Mouse (Mus musculus) brain, embryonic 14.5 days (tissue): ENCODE measurements at regions not wholly inside any gene's neighbourhood (a gene's known extent, or its start where the extent isn't known, plus 50 kb on each side); places are given as distances from the start of the nearest gene placed in this dataset.

Experiments
- DNase-seq: peaks from one replicate; pipeline ENCODE4 v3.0.0-alpha.2; 2011; ENCODE audit warnings: low read depth
- CTCF ChIP-seq: fragments of 200-500 bp; IDR thresholded peaks from 2 replicates; pipeline ENCODE4 v1.5.1; 2012; ENCODE audit warnings: inconsistent platforms, mild to moderate bottlenecking, moderate library complexity, borderline replicate concordance; ENCODE audit not compliant: insufficient read depth, insufficient read length; ENCODE audit errors: extremely low read depth
- POLR2A ChIP-seq: fragments of 200-500 bp; IDR thresholded peaks from 2 replicates; pipeline ENCODE4 v1.6.1; 2012; ENCODE audit warnings: mild to moderate bottlenecking, inconsistent platforms, borderline replicate concordance; ENCODE audit not compliant: poor library complexity, insufficient read depth, insufficient read length, severe bottlenecking; ENCODE audit errors: extremely low read depth

GRCm38 (mm10) chr11:112083019-112083418, 699.0 kb upstream of the Sox9 start:
- DNase-seq, result peak; percentile 16
- TF ChIP-seq POLR2A, result no peak
- no peak for TF ChIP-seq CTCF

DNA sequence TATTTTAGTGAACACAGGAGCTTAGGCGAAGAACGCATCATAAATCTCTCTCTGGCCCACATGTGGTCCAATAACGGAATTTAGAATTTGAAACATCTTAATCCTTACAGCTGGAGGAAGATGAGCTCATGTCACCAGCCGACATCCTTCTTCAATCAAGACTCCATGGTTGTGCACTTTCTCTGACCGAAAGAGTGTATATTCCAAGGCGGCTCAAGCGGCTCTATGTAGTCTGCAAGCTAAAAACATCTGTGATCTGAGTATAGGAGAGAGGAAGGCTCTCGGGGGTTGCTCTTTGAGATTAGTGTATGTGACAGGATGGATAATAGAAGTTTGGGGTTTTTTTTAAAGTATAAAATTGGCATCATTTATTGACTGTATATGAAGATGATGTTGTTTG, 689.9 kb upstream of the Sox9 start:
- TF ChIP-seq CTCF (no peak), POLR2A (no peak)

DNA sequence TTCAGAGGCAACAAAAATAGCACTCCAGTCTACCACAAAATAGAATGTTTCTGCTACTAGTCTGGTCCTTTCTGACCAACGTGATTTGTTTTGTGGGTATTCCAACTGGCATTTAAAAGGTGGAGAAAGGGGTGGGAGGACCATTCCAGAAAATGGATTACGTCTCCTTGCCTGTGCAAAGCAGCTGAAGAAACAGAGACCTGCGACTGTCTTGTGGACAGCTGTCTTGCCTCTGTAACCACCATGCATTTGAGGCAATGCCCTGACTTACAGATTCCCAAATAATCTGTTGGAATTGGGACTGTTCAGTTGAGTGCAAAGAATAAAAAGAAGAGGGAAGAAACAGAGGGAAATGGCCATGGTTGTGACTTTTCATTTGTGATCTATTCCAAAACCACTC, 687.0 kb upstream of the Sox9 start:
- TF ChIP-seq CTCF (no peak), POLR2A (no peak)
- no peak for DNase-seq

More for the DNA sequence above, 689.9 kb upstream of the Sox9 start:
- no peak for DNase-seq

DNA sequence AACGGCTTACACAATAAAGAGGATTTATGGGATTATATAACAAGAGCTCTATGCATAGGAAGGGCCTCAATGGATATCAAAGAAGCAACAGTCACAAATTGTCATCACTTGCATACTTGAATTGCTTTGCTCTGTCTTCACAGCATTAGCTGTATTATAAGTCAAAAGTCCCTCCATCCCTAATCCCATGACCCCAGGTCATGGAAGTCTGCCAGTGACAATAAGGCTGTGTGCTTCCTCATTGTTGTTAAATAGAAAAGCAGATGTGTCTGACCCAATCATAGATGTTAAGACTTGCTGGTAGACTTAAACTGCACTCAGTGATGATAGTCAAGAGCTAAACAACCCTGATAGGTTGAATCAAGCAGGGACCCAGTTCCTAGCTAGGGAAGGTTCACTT, 683.9 kb upstream of the Sox9 start:
- TF ChIP-seq CTCF, result no peak
- no peak for TF ChIP-seq POLR2A
- DNase-seq, result no peak

- DNase-seq, result peak; percentile 27
- peak; percentile 44; the same call in 1 of the 2 replicates for TF ChIP-seq CTCF
- TF ChIP-seq POLR2A, result no peak
These were observed 678.8 kb upstream of the Sox9 start for GRCm38 (mm10) chr11:112103252-112103651.

GRCm38 (mm10) chr11:112106891-112107290, 675.1 kb upstream of the Sox9 start:
- TF ChIP-seq CTCF (no peak), POLR2A (no peak)
- DNase-seq, result no peak

DNA sequence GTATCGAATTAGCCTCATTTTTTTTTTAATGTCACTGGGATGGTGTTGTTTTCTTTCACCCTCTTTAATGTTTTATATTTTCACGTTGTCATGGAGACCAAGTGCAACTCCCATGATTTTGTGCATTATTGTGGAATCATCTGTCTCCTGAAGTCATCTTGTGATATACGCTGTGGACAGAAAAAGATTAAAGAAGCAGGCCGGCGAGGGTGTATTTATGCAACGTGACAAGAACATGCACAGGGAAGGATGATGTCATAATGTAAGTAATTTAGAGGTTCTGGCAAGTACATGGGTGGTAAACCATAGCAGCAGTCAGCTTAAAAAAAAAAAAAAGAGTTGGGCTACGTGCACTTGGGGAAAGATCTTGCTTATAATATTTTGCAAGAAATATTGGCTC, 674.7 kb upstream of the Sox9 start:
- TF ChIP-seq POLR2A (no peak), CTCF (no peak)
- DNase-seq, result peak; percentile 18

DNA sequence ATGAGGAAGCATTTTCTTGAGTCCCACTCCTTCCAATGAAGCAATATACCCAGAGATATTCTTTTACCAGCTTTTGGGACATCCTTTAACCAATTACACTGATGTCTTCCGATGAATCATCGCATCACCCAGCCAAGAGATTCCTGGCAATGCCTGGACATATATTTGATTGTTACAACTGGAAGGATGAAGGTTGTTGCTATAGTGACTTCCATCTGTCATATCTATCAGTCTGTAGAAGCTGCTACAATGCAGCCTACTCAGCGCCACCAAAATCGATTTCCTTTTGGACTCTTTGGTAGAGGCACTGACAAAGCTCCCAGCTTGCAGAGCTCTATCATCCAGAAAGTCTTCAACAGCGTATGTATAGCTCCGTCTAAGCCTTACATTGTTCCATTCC, 661.0 kb upstream of the Sox9 start:
- DNase-seq, result peak; percentile 18
- no peak for TF ChIP-seq CTCF
- TF ChIP-seq POLR2A, result no peak

GRCm38 (mm10) chr11:112121831-112122230, 660.2 kb upstream of the Sox9 start:
- peak; percentile 85 for DNase-seq

DNA sequence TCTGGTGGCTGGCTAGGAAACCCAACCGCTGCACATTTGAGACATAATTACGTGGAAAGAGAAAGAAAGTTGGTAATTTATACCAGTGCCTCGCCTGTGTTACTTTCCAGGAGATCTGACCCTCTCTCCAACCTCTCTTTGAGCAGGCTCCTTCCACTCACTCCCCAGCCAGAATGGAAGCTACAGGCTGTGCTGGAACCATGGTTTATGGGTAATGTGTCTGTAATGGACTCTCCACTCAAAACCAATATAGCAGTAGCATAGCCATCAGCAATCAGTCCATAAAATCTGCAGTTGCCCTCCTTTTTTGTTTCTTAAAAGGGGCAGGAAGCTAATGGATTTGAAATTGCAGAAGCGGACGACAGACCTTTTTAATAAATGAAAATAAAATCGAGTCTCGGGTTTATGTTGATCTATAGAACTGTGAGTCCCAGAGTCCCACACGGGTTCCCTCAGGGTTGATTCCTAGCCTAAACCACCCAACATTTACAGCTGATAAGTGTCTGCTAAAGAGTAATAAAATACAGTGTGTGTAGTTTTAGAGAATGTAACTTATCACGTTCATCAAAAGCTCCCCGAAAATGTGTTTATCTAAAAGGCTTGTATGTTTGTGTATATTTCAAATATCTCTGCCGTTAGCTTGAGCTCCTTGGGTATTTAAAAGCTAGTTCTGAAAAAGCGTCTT, 656.6 kb upstream of the Sox9 start:
- no peak for DNase-seq
- TF ChIP-seq POLR2A (no peak), CTCF (no peak)

More at GRCm38 (mm10) chr11:112121831-112122230, 660.2 kb upstream of the Sox9 start:
- TF ChIP-seq POLR2A (no peak), CTCF (no peak)

- no peak for DNase-seq
- TF ChIP-seq POLR2A (no peak), CTCF (no peak)
These were observed 651.9 kb upstream of the Sox9 start for GRCm38 (mm10) chr11:112130090-112130489.

DNA sequence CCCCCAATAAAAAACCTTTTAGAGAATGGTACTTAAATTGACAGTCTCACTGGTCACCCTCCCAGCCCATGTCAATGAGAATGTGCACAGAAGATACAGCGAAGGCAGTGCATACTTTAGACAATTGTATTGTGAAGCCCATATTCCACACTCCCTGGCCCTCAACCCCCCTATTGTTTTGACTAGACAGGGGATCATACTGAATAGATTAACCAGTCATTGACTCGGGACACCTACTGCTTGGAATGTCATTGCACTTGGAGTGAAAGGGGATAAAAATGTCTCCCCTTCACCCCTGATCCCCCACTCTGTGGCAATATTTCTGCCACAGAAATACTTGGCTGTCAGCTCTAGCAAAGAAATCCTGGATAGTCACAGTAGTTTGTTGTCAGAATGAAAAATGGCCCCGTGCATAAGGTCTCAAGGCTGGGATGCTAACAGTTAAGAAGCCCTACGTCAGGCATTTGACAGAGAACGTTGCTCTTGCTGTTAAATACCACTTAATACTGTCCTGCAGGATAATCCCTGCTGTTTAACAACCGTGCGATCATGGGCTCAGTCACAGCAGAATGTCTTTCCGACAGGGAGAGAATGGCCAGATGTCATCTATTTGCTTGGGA, 644.5 kb upstream of the Sox9 start:
- peak; percentile 65 for DNase-seq

More for the DNA sequence above, 644.5 kb upstream of the Sox9 start:
- TF ChIP-seq POLR2A (no peak), CTCF (no peak)
